Mouse (Mus musculus): ENCODE results near the gene 9630041A04Rik.

9630041A04Rik gene

DNA sequence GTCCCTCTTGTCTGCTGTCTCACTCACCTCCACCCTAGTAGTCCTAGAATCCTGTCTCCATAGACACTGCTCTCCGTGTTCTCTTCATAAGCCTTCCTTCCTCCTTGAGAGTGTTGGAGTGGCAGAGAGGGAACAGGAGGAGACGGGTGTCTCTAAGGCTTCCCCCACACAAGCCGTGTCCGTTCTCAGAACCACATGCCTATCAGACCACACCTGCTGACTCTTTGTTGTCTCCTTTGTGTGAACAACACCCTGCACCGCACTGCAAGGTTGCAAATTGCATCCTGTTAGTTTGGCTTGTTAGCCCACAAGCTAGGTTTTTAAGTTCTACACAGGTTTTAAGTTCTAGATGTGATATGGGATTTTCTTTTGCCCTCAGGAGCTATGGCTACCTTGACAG is 57.7 kb downstream of the 9630041A04Rik start:
- in situ Hi-C loops (cut with MseI, MboI), result no loop called here

DNA sequence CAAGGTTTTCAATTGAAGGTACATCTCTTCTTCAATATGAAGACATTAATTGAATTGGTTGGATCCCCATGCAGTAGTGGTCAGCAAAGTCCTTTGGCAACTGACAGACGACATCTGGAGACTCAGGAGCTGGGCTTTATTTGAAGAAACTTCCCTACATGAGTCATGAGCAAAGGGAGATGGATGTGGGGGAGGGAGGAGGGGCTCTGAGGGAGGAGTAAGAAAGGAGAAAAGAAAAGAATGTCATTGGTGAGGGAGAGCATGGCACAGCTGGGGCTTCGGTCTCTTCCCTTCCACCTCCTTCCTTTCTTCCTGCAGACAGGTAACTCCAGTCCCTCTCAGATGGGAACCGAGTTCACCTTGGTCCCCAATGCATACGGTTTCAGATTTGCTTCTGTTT is 61.2 kb downstream of the 9630041A04Rik start:
- in situ Hi-C loops (cut with MseI, MboI), result no loop called here

DNA sequence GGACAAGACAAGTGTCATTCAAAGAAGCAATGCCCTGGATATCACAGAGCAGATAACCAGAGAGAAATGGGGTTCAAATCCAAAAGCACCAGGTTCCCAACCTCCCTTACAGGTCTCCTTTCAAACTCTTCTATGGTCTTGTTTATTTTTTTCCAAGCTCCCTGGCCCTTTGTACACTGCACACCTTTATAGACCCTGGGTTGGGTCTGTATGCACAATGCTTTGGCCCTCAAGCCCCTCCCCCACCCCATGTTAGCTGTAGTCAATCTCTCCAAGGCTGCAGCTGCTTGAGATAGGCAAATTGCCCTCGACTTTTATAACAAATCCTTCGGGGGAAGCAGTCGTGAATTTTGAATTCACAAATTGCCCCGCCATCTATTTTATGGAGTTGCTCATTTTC is 63.2 kb downstream of the 9630041A04Rik start:
- in situ Hi-C loops (cut with MseI, MboI), result no loop called here

DNA sequence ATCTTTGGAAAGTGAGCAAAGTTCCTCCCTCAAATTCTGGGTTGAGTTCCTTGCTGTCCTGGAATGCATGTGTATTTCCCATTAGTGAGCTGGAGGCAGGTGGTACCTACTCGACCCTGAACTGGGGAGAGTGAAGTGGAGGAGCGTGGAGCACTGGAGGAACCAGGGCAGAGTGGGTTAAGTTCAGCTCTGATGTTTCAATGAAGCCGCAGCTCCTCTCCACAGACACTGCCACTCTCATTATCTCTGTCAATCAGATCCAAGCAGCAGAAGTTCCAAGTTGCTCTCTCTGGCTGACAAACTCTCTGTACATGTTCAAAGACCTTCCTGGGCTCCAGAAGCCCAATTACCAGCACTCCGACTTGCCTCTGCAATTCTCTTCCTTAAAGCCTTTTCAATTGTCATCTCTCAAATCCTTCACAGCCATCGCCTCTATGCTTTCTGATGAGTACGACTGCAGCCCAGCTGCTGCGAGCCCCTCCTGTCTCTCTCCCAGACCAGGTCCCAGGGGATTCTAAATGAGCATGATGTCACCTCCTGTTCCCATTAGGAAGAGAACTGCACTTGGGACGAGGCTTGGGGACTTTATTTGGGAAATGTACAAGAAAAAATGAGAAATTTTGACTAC is 72.4 kb downstream of the 9630041A04Rik start:
- in situ Hi-C loops (cut with MseI, MboI), result no loop called here

GRCm38 (mm10) chr9:101934887-101935286 is 73.2 kb downstream of the 9630041A04Rik start:
- in situ Hi-C loops (cut with MseI, MboI), result no loop called here

- in situ Hi-C loops (cut with MseI, MboI), result no loop called here
These were observed 76.4 kb downstream of the 9630041A04Rik start for GRCm38 (mm10) chr9:101938066-101938465.

DNA sequence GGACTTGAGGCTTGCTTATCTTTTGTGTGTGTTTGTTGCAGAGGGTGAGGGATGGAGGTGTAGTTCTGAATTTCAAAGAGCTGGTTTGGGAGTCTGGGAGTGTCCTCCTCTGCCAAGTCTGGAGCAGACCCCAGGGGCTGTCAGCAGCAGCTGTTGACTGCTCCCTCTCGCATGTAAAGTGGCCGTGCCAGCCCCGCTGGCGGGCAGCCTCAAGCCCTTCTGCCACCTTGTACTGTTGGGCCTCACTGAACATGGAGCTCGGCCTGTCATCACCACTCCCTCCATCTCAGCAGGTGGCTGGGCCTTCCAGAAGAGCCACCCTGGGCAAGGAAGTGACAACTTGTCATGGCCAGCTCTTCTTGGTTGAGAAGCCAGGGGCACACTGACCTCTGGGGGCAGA is 77.4 kb downstream of the 9630041A04Rik start:
- in situ Hi-C loops (cut with MseI, MboI), result no loop called here

DNA sequence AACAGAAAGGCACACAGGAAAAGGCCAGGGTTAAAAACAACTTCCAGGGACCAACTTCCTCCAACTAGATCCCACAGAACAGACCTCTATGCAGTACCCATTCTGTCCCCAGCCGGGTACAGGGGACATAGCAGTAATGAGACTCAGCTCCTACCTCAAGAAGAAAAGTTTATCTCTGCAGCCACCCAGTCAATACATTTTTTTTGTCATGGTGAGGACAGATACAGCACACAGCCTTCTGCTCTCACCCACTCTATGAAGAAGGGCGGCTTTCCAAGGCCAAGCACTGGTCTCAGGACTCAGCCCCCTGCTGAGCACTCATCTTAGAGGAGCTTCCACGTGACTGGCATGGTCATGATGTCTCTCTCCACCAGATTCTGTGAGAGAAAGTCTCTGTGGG is 78.5 kb downstream of the 9630041A04Rik start:
- in situ Hi-C loops (cut with MseI, MboI), result no loop called here

DNA sequence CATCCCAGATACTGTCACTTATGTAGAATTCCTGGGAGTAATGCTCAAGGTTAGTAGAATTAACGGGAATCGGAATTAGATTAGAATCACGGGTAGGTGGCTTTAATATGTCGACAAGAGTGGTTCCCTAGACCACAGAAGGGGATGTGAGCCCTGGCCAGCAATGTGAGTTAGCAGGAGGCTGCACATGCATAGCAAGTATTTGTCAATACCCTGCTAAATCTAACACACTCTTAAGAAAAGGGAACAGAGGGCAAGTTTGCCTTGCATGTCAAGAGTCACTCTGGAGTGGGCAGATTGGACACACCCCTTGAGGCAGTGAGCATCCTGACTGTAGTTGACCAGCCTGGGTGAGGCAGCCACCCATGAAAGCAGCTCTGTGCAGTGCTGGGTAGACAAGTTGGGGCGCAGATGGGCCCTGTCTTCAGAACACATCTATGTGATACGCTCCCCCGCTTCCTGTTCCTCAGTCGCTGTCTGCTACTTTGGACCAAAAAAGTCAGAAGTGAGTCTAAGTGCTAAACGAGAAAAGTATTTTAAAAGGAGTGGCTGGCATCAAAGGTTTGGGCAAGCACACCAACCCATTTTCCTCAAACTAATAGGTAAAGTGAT is 80.5 kb downstream of the 9630041A04Rik start:
- in situ Hi-C loops (cut with MseI, MboI), result no loop called here

- in situ Hi-C loops (cut with MseI, MboI), result no loop called here
These were observed 83.7 kb downstream of the 9630041A04Rik start for GRCm38 (mm10) chr9:101945326-101945725.

- in situ Hi-C loops (cut with MseI, MboI), result no loop called here
These were observed 84.2 kb downstream of the 9630041A04Rik start for GRCm38 (mm10) chr9:101945814-101946213.

DNA sequence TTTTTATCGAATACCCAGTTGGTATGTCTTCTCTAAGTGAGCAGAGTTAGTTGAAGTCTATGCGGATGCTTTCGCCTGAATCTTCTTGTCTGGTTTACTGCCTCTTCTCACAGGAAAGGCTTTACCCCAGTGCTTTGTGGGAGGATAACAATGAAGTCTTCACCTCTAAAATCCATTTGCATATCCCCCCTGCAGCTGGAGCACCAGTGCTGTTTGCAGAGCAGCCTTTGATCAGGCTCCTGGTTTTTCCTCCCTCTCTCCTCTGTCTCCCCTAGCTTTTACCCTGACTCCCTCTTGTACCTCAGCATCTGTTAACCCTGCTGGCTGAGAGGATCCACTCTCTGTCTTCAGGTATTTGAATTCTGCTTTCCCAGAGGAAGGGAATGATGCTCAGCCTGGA is 88.5 kb downstream of the 9630041A04Rik start:
- in situ Hi-C loops (cut with MseI, MboI), result no loop called here

- in situ Hi-C loops (cut with MseI, MboI), result no loop called here
These were observed 92.9 kb downstream of the 9630041A04Rik start for GRCm38 (mm10) chr9:101954529-101954928.

- in situ Hi-C loops (cut with MseI, MboI), result no loop called here
These were observed 94.6 kb downstream of the 9630041A04Rik start for GRCm38 (mm10) chr9:101956228-101956627.

GRCm38 (mm10) chr9:101971806-101972205 is 110.2 kb downstream of the 9630041A04Rik start:
- in situ Hi-C loops (cut with MseI, MboI), result no loop called here

- in situ Hi-C loops (cut with MseI, MboI), result no loop called here
These were observed 110.7 kb downstream of the 9630041A04Rik start for GRCm38 (mm10) chr9:101972314-101972713.

DNA sequence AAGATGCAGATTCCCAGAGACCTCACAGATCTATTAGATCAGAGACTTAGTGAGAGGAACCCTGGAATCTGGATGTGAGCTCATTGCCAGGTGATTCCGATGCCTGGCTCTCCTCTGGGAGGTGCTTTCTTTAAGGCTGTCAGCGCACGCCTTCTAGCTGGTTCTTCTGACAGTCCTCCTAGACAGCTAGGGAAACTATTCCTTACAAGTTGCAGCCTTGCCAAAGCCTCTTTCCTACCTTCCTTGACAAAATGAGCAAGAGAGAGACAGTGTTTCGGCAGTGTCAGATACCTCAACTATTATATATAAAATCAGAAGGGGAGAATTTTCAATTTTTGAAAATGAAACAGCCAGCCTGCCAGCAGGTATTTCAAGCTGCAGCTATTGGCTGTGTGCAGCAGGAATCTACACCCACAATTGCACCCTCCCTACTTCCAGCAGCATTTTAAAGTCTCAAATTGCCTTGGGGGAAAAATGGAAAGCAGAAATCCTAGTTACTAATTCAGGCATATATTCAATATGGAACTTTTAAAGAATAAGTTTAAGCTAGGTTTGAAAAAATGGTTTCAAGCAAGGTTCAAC is 115.3 kb downstream of the 9630041A04Rik start:
- in situ Hi-C loops (cut with MseI, MboI), result no loop called here

DNA sequence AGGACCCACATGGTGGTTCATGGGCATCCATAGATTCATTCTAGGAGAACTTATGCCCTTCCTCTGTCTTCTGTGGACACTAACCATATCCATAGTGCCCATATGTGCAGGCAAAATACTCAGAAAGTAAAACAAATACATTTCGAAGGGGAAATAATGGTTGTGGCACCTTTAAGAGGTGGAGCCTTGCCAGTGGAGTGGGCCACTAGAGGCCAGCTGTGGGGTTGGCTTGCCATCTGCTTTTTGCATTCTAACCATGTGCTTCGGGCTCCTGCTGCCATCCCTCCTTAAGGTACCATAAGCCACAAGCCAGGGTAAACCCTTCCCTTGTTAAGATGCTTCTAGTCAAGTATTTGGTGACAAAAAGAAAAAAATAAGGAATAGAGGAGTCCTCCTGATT is 119.5 kb downstream of the 9630041A04Rik start:
- in situ Hi-C loops (cut with MseI, MboI), result no loop called here

DNA sequence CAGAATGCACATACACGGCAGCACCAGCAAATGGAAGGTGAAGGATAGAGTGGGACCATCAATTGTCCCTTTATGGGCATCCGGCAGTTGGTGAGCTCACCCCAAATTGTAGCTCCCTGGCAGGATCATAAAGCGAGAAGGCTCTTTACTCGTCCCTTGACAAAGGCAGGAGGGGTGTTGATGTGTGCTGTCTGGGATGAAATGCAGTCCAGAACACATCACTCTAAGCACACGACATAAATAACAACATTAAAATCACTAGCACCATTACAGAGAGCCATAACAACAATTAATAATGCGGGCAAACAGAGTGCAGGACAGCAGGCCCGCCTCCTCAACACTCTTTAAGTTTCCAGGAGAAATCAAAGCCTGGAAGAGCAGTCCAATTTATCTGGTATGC is 120.7 kb downstream of the 9630041A04Rik start:
- in situ Hi-C loops (cut with MseI, MboI), result no loop called here

DNA sequence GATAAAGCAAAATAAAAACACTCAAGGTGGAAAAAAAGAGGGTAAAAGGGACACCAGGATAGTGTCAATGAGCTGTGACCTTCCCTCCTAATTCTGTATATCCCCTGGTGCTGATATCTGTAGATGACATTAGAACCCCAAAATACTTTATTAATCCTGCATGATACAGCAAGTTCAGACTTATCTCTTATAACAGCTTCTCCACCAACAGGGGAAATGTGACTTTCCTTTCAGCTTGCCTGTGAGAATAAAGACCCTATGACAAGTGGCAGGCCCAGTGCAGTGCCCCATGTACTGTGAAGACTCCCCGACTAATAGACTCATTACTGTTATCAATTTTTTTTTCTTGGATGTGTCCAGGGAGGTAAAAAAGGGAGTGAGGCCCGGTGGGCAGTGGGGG is 125.3 kb downstream of the 9630041A04Rik start:
- in situ Hi-C loops (cut with MseI, MboI), result no loop called here

DNA sequence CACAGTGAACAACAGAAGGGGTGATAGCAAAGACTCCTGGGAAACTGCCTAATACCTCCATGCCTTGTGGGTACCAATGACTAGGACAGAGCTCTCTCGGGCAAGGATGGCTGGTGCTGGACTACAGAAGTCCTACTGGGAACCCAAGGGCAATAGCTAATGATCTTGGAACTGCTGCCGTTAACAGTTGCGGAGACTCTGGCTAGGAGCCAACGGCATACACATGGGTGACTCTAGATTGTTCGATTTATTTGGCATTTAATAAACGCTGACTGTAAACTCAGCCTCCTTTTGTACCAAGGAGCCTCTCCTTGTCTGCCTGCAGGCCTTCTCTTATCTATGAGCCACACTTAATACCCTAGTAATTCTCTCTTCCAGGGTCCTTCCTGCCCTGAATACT is 128.4 kb downstream of the 9630041A04Rik start:
- in situ Hi-C loops (cut with MseI, MboI), result no loop called here

DNA sequence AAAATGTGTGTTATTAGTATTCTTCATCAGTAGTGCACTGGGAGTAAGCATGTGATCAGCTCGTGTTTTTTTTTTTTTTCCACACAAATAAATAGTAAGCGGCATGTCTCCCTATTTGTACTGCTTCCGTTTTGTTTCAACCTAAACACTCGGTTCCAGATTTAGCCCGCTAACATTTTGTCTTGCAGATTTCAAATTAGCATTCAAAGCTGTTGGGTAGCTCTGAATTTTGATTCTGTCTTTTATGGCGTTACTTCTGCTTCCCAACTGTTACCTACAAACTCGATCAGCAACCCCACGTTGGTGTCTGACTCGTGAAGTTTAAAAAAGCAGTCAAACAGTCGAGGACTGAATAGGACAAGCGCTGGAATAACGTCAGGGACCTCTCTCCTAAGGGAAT is 129.2 kb downstream of the 9630041A04Rik start:
- in situ Hi-C loops (cut with MseI, MboI), result no loop called here
